Mouse (Mus musculus): ENCODE results near the gene Grcc10. TPM values are rescaled to one million over a fixed set of nuclear protein-coding genes. Genes with fewer than 3 reads are reported as not detected.
A peak's percentile ranks its signal among the peaks of the same experiment; 100 is the strongest.

Grcc10 gene
- total RNA-seq (2021) = 100 to 1,000 TPM; 350 to 372 TPM

DNA sequence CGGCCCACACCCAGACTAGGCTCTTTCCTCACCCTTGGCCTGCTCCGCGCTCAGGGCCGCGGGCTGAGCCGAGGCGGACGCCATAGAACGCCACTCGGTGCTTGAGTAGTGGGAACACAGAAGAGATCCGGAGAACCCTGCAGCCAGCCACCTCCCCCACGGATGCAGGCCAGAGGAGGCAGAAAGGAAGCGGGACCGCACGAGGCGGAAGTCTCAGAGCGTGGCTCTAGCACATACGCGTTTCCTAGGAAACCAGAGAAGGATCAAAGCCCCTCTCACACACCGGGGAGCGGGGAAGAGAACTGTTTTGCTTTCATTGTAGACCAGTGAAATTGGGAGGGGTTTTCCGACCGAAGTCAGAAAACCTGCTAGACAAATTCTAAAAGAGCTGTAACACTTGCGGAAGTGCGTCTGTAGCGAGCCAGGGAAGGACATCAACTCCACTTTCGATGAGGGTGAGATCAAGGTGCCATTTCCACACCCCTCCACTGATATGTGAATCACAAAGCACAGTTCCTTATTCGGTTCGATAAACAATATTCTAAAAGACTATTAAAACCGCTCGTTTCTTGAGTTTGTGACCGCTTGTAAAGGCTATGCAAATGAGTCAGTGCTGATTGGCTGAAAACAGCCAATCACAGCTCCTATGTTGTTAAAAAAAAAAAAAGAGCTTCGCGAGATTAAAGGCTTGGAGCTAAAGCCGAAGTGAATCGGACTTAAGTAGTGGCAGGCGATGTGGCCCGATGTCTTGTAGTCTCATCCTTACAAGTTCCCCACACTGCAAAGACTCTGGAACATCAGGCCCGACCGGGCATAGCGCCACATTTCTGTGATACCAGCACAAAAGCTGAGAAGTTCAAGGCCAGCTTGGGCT, at the start of gene Grcc10:
Gene Grcc10 (minus strand): TSS at position 487 of the 874 bp plus-strand sequence.
- peak; percentile 70 to 86 for DNase-seq (ENCODE audit: extremely low spot score in 1 of 2, low spot score in 1 of 2)

DNA sequence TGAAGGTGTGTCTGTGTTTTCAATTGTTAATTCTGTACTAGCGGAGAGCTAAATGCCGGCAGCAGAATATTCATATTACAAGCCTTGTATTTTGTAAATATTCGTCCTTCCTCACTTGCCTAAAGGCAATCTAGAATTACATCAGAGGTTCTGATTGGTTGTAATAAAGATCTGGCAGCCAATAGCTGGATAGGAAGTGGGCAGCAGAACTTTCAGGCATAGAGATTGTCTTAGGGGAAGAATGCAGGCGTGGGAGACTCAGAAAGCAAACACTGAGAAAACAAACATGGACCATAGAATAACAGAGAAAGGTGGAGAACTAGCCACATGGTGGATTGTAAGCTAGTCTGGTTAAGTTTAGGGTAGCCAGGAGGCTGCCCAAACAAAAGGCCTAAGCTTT, 48.9 kb upstream of the Grcc10 start:
- no peak for DNase-seq (ENCODE audit: extremely low spot score in 1 of 2, low spot score in 1 of 2)

DNA sequence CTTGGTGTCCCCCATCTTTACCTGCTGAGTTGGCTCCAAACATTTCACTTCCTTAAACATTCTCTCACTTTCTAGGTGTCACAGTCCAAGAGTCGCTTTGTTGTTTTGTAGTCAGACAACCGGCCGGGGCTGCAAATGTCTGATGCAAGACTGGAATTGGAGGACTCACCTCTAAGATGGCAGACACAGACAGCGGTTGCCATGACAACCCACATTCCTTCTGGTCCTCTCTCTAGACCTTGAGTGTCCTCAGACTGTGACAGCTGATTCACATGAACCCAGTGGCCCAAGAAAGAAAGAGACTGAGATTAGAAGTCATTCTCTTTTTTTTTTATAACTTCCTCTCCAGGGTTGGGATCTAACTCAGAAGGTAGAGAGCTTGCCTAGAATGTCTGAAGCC, 48.3 kb upstream of the Grcc10 start:
- DNase-seq (ENCODE audit: extremely low spot score in 1 of 2, low spot score in 1 of 2) = no peak

DNA sequence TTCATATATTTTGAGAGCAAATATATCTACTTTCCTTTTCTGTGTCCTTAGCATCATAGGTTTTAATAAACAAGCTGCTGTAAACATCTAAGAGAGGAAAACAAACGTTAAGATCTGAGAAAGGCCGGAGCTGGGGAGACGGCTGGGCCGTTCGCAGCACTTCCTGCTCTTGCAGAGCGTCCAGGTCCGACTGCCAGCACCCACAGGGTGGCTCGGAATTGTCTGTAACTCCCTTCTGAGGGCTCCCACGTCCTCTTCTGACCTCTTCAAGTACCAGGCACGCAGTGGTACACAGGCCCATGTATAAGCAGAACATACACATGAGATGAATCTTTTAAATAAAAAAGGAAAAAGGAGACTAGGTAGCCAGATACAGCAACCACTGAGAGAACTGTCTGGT, 46.5 kb upstream of the Grcc10 start:
- no peak for DNase-seq (ENCODE audit: extremely low spot score in 1 of 2, low spot score in 1 of 2)

DNA sequence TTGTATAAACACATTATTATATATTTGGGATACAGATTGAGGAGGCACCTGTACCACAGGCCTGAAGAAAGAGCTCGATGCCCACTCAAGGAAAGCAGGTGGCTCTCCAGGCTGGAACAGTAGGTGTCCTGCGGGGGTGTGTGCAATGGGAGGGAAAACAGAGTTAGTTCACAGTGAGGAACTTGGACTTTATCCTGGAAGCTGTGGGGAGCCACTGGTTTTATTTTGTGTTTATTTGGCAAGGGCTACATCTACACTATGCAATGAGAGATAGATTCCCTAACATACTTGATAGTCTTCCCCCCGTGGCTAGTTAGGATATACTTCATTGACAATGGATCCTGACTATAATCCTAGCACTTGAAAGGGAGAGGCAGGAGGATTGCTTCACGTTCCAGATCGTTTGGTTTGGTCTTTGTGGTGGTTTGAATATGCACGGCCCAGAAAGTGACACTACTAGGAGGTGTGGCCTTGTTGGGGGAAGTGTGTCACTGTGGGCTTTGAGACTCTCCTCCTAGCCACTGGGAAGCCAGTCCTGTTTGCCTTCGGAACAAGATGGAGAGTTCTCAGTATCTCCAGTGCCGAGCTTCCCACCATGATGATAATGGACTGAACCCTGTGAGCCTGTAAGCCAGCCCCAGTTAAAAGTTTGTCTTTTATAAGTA, 45.7 kb upstream of the Grcc10 start:
- DNase-seq (ENCODE audit: extremely low spot score in 1 of 2, low spot score in 1 of 2) = no peak

DNA sequence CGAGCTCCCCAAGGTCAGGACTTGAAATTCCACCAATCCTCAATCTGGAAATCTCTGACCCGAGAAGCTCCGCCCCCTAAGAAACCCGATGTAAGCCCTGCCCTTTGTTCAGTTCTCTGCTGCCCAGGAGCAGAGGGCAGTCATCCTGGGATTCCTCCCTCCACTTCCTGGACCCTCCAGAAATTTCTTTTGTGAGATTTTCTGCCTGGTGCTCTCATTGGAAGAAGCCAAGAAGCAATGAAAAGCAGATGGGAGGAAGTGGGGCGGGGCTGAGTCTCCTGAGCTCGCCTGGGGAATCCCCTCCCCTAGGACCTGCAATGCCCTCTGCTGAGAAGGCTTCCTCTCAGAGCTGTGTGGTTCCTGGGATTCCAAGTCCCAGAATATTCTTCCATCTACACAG, 41.3 kb upstream of the Grcc10 start:
- DNase-seq (ENCODE audit: extremely low spot score in 1 of 2, low spot score in 1 of 2) = no peak

DNA sequence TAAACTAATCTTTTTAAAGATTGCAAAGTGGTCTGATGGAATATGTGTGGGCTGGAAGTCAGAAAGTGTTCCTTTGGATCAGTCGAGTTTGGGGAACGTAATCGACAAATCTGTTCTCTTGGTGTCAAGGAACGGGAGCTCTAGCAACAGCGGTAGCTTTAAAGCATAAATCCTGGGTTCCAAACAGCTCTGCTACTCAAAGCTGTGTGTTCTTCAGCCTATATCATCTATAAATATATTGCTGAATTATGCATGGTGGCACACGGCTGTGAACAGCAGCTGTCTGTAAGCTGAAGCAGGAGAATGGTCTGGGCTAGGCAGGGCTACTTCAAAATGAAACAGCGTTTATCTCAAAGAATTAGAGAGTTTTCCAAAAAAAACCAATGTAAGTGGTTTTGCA, 39.7 kb upstream of the Grcc10 start:
- DNase-seq (ENCODE audit: extremely low spot score in 1 of 2, low spot score in 1 of 2) = no peak

DNA sequence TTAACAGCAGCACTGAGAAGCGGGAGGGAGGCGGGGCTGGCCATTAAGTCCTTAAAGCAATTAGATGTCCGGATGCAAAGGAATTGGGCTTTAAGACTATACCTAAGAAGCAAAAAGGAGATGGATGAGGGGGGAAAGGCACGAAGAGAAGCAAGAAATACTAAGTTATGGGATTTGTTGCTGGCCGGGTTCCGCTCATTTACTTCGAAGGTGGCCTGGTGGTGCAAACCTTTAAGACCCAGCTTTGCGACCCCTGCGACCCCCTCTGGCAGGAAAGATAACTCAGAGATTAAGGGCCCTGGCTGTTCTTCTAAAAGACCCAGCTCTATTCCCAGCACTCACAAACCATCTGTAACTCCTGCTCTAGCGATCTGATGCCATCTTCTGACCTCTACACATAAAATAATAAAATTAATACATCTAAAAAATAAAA, 38.8 kb upstream of the Grcc10 start:
- DNase-seq (ENCODE audit: extremely low spot score in 1 of 2, low spot score in 1 of 2) = no peak

DNA sequence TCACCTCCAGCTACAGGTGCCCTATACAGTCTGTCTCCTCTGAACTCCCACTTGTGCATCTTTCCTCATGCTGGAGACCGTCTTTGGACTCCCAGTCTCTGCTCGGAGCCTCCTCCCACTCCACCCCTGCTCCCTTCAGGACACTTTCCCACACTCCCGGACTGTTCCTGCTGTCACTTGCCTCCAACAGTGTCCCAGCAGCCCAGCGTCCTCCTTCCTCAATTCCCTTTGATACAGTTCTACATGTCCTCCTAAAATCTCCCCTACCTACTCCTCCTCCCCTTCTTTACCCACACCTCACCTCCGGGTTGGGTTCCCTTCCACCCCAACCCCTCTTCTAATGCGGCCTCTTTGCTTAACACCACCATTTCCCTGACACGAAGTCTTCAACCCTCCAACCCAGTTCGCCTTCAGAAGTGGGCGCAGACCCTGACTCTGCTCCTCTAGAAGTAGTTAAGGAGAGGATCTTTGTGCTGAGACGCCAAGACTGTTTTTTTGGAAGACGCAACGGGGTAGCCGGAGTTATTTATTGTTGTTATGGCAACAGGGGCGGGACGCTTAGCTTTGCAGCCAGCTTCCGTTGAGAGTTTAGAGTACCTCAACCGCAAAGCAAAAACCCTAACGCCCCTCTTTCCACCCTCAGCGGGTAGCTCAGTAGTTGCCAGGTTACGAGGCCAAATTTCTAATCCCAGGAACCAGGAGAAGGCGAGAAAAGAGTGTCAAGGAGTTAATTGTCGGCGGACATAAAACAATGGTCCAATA, 38.2 kb upstream of the Grcc10 start, which contains the start of gene Lrrc23:
Gene Lrrc23 (minus strand): TSS at position 506 of the 762 bp plus-strand sequence.
- no peak for DNase-seq (ENCODE audit: extremely low spot score in 1 of 2, low spot score in 1 of 2)

DNA sequence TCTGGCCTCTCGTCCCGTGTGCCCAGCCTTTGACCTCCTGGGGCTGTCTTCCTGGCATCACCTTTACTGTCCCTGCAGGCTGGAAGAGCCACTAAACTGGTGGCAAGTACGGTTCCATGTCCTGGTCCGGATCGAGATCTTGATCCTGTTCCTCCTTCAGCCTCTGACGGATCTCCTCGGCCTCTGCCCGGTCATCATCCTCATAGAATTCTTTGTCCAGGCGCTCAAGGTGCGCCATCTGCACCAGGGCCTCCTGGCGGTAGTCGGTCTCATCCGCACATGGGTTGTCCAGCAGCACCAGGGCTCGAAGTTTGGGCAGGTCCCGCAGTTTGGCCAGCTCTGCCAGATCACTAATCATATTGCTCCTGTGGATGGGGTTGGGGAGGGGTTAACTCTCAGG, 29.3 kb upstream of the Grcc10 start:
- no peak for DNase-seq (ENCODE audit: extremely low spot score in 1 of 2, low spot score in 1 of 2)

DNA sequence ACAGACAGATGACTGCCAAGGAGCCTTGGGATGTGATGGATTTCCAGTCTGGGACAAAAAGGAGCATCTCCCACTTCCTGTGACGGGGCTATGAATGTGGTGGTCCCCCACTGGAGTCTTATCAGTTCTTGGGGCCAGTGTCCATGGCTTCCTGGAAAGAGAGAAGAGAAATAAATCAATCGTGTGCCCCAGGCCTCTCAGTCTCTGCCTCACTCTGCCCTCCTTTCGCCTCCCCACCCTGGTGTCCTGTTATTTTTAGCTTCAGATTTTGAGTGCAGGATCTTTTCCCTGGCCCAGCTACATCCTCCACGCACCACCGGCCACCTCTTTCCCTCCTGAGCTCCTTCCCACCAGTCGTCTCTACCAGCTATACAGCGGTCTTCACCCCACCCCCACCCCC, 28.8 kb upstream of the Grcc10 start:
- no peak for DNase-seq (ENCODE audit: extremely low spot score in 1 of 2, low spot score in 1 of 2)

DNA sequence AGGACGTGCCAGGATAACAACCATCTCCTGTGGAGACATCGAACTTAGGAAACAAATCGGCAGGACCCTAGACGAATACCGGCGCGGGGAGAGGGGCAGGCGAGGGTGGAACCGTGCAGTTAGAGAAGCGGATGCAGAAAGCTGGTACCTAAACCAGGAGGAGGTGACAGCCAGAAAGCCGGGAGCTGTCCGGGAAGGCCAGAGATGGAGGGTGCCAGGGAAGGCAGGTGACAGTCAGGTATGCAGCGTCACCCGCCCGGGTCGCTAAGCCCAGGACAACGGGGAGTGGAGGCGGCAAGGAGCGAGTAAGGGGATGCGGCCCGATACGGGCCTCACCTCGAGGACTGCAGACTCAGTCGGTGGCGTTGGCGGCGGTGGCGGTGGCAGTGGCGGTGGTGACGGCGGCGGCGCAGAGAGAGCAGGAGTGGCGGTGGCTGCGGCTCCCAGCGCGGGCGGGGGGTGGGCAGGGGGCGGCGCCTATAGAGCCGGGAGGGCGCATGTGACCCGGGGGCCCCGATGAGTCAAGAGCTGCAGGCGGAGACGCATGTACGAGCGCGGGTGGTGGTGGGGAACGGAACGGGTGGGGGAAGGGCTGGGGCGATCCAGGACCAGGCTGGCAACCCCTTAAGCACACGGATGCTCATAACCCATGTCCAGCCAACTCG, 28.1 kb upstream of the Grcc10 start, which contains the start of gene Eno2:
Gene Eno2 (minus strand): TSS at position 573 of the 665 bp plus-strand sequence.
- peak; percentile 69 to 72 for DNase-seq (ENCODE audit: extremely low spot score in 1 of 2, low spot score in 1 of 2)

DNA sequence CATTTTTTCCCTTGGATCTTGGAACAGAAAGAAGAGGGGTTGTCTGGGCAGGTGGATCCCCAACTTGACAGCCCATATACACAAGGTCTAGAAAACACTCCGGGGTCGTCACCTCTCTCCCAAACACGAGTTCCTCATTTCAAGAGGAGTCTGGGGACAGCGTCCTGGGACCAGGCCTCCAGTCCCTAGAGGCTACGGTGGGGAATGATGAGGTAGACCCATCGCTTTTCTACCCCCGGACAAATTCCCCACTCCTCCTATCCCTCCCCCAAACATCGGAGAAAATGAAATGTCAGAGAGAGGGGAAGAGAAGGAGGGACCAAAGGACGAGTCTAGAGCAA, 27.5 kb upstream of the Grcc10 start:
- DNase-seq (ENCODE audit: extremely low spot score in 1 of 2, low spot score in 1 of 2) = no peak

DNA sequence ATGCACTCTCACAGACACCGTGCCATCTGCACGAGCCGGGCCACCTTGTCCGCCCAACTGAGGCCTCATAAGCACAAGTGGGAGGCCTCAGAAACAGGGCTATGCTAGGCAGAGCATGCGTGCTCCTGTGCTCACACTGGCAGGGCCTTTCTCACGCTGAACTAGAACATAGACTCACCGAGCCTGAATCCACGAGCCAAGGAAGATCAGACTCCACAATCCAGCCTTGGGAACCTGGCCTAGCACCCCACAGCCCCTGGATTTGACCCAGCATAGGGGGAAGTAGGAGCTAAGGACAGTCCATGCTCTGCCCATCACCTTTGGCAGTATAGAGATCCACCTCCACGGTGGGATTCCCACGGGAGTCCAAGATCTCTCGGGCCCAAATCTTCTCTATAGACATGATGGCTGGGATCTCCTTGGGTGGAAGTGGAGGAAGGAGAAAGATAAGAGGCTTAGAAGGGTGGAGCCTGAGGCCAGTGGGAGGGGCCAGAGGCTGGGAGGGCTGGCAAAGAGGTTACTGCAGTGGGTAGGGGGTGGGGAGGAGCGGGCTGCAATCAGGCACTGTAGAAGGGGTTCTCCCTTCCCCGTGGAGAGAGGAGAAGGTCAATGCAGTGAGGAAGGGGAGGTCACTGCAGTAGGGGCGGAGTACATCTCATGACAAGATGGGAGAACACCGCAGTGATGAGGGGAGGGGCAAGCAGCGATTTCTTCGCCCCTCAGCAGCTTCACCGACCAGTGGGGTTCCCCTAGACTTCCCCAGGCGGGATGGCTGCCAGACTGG, 26.9 kb upstream of the Grcc10 start:
- DNase-seq (ENCODE audit: extremely low spot score in 1 of 2, low spot score in 1 of 2) = peak; percentile 37 to 39

DNA sequence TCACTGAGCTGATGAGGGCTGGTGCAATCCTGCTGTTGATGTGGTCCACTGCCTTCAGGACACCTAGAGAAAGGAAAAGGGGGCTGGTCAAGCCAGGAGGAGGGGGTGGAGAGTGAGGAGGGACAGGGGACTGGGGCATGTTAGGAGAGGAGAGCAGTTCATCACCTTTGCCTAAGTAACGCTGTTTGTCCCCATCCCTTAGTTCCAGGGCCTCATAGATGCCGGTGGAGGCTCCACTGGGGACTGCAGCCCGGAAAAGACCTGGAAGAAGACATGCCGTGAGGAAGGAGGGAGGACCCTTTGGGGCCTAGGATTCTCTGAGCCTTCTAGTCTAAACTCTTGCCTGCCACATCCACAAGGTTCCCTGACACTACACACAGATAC, 26.4 kb upstream of the Grcc10 start:
- DNase-seq (ENCODE audit: extremely low spot score in 1 of 2, low spot score in 1 of 2) = no peak

DNA sequence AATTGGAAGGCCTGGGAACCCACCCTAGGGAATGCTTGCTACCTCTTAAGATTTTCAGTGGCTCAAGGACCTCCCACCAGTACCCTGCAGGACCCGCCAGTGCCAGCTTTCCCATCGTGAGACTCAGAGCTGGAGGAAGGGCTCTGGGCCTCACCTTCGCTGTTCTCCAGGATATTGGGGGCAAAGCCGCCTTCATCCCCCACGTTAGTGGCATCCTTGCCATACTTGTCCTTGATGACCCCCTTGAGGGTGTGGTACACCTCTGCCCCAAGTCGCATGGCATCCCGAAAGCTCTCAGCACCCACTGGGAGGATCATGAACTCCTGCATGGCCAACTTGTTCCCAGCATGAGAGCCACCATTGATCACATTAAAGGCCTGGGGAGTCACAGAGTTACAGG, 24.8 kb upstream of the Grcc10 start:
- DNase-seq (ENCODE audit: extremely low spot score in 1 of 2, low spot score in 1 of 2) = no peak

DNA sequence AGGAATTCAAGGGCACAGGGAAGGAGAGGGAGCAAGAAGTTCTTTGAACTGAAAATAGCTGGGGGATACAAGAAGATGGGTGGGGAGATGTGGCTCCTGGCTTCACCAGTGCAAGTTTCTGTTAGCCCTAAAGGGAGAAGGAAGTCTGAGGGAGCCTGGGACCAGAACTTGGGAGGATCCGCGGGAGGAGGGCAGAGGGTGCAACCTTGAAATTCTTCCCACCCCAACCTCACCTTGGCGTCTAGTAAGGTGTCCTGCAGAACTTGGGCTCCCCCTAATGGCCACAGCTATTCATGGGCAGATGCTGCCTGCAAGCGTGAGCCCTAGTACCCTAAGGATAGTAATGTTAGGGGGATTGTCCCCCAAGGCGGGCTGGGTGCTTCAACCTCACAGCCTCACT, 18.1 kb upstream of the Grcc10 start:
- DNase-seq (ENCODE audit: extremely low spot score in 1 of 2, low spot score in 1 of 2) = peak; percentile 68 to 86

DNA sequence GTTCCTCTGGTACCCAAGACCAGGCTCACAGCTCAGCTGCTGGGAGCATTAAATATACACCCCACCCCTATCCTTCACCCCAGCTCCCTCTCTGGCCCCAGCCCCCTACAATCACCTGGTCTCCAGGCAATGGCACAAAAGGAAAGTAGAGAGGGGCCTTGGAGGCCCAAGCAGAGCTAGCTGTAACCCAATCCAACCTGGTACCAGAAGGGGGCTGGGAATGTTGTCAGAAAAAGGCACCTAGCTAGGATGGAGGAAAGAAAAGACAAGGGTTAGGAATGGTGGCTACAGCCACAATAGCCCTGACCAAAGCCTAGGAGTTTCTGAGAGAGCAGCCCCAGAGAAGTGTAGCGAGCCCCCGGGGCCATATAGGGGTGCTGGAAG, 17.7 kb upstream of the Grcc10 start:
- no peak for DNase-seq (ENCODE audit: extremely low spot score in 1 of 2, low spot score in 1 of 2)

DNA sequence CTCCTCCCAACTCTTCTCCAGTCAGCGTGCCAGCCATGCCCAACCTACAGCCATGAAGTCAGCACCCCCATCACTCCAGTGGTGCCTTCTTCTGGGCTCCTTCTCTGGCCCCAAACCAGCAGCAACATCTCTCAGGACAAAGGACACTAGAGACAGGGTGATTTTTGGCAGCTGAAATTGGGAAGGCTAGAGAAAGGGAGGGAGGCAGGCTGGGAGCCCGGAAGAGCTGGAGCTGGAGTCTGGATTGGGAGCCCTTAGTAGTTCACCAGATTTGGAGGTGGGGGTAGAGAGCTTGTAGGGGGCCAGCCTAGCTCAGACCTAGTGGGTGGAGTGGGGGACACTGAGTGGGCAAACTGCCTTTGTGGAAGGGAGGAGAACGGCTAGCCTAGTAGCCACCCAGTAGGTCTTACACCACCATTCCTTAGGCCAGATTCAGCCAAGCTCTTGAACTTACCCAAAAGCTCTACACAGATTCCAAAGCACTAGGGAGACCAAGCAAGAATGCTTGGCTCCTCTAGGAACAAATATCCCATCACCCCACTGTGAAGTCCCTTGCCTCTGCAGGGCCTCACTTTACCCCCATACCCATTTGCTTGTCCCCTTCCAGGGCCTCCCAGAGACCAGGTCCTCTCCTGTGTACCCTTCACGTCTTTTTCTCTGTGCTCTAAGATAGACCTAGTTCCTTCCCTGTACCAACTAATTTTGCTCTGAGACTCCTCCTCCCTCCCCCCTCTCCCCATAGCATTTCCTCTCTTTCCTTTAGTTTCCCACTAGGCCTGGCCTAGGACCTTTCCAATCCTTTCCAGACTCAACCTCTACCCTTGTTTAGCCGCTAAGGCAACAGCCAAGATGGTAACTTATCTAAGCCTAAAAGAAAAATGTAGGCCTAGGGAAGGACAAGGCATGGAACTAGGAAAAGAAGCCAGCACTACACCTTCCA, 17.0 kb upstream of the Grcc10 start:
- peak; percentile 45 to 59 for DNase-seq (ENCODE audit: extremely low spot score in 1 of 2, low spot score in 1 of 2)
